Mouse (Mus musculus): ENCODE measurements around the gene Kidins220. TPM values are rescaled to one million over a fixed set of nuclear protein-coding genes. Genes with fewer than 3 reads are reported as not detected.

Gene Kidins220
- polyA plus RNA-seq, 1 experiment = 235 TPM

GRCm38 (mm10) chr12:25103911-25104310 is 129.2 kb downstream of the Kidins220 start:
- no peak for TF ChIP-seq POLR2A (IDR thresholded peaks at IDR 0.05; ENCODE audit: insufficient read depth, low read depth, low read length)
- no peak for TF ChIP-seq CTCF (IDR thresholded peaks at IDR 0.05; ENCODE audit: insufficient read depth, low read depth, low read length)
- WGBS = 83% methylated on average over 6 of the region's 6 CpGs
- Histone ChIP-seq H3K4me3 (ENCODE audit: insufficient read depth, low read depth, low read length) (no peak overlapping the region), H3K4me1 (ENCODE audit: control insufficient read depth, insufficient read depth, low read length) (peaks cover 21% of the 10 kb centered on the region), H3K27ac (ENCODE audit: insufficient read depth, low read depth, low read length) (no peak overlapping the region)

- TF ChIP-seq POLR2A (IDR thresholded peaks at IDR 0.05; ENCODE audit: insufficient read depth, low read depth, low read length) (no peak), CTCF (IDR thresholded peaks at IDR 0.05; ENCODE audit: insufficient read depth, low read depth, low read length) (no peak)
- no peak overlapping the region for H3K27ac ChIP-seq (ENCODE audit: insufficient read depth, low read depth, low read length)
- peaks cover 14% of the 10 kb centered on the region; the same call in 1 of the 2 replicates for H3K4me1 ChIP-seq (ENCODE audit: control insufficient read depth, insufficient read depth, low read length)
- H3K4me3 ChIP-seq (ENCODE audit: insufficient read depth, low read depth, low read length) = no peak overlapping the region
Observed at GRCm38 (mm10) chr12:25104541-25104940, 129.8 kb downstream of the Kidins220 start.

GRCm38 (mm10) chr12:25108865-25109264 is 134.1 kb downstream of the Kidins220 start:
- Histone ChIP-seq H3K4me1 (ENCODE audit: control insufficient read depth, insufficient read depth, low read length) (peaks cover 3% of the 10 kb centered on the region; the same call in 1 of the 2 replicates), H3K27ac (ENCODE audit: insufficient read depth, low read depth, low read length) (no peak overlapping the region), H3K4me3 (ENCODE audit: insufficient read depth, low read depth, low read length) (no peak overlapping the region)
- no peak for TF ChIP-seq CTCF (IDR thresholded peaks at IDR 0.05; ENCODE audit: insufficient read depth, low read depth, low read length)
- TF ChIP-seq POLR2A (IDR thresholded peaks at IDR 0.05; ENCODE audit: insufficient read depth, low read depth, low read length) = no peak
- WGBS = 96% methylated on average over 2 of the region's 2 CpGs

- Histone ChIP-seq H3K4me1 (ENCODE audit: control insufficient read depth, insufficient read depth, low read length) (peaks cover 3% of the 10 kb centered on the region; the same call in 1 of the 2 replicates), H3K4me3 (ENCODE audit: insufficient read depth, low read depth, low read length) (no peak overlapping the region), H3K27ac (ENCODE audit: insufficient read depth, low read depth, low read length) (no peak overlapping the region)
- WGBS = 62% methylated on average over 7 of the region's 7 CpGs
- no peak for TF ChIP-seq POLR2A (IDR thresholded peaks at IDR 0.05; ENCODE audit: insufficient read depth, low read depth, low read length)
- no peak for TF ChIP-seq CTCF (IDR thresholded peaks at IDR 0.05; ENCODE audit: insufficient read depth, low read depth, low read length)
Observed at GRCm38 (mm10) chr12:25109971-25110681, 135.4 kb downstream of the Kidins220 start.

- Histone ChIP-seq H3K4me1 (ENCODE audit: control insufficient read depth, insufficient read depth, low read length) (peaks cover 3% of the 10 kb centered on the region; the same call in 1 of the 2 replicates), H3K27ac (ENCODE audit: insufficient read depth, low read depth, low read length) (no peak overlapping the region), H3K4me3 (ENCODE audit: insufficient read depth, low read depth, low read length) (no peak overlapping the region)
- 92% methylated on average over 7 of the region's 7 CpGs for WGBS
- TF ChIP-seq POLR2A (IDR thresholded peaks at IDR 0.05; ENCODE audit: insufficient read depth, low read depth, low read length) (no peak), CTCF (IDR thresholded peaks at IDR 0.05; ENCODE audit: insufficient read depth, low read depth, low read length) (no peak)
Observed at GRCm38 (mm10) chr12:25110682-25111078, 136.0 kb downstream of the Kidins220 start.

Other genes with a start within 250 kb of the Kidins220 start
- gene Mboat2, start 144.0 kb upstream of the Kidins220 start, polyA plus RNA-seq (2012; ENCODE audit: insufficient read depth, insufficient read length, low replicate concordance, missing spikeins) = not detected in 2 replicates
- not detected in 2 replicates for gene Id2, start 122.2 kb downstream of the Kidins220 start, polyA plus RNA-seq (2012; ENCODE audit: insufficient read depth, insufficient read length, low replicate concordance, missing spikeins)